Mouse (Mus musculus): ENCODE results near the gene Izumo4. TPM values are rescaled to one million over a fixed set of nuclear protein-coding genes. Genes with fewer than 3 reads are reported as not detected.

Izumo4 gene
- total RNA-seq, 2 experiments from 2014 or later, result 11.0 to 18.0 TPM

GRCm38 (mm10) chr10:80710834-80711233 is 8.8 kb downstream of the Izumo4 start:
- DNase-seq (ENCODE audit: low spot score in 2 of 2), result no peak

GRCm38 (mm10) chr10:80717281-80717680 is 15.3 kb downstream of the Izumo4 start:
- peak in 1 of 2 experiments; percentile 36 for DNase-seq (ENCODE audit: low spot score in 2 of 2)

- DNase-seq (ENCODE audit: low spot score in 2 of 2), result no peak
Measured at GRCm38 (mm10) chr10:80727369-80728127, 25.6 kb downstream of the Izumo4 start.

GRCm38 (mm10) chr10:80732611-80733101 is 30.7 kb downstream of the Izumo4 start:
- DNase-seq (ENCODE audit: low spot score in 2 of 2), result no peak

GRCm38 (mm10) chr10:80736731-80737130 is 34.7 kb downstream of the Izumo4 start:
- no peak for DNase-seq (ENCODE audit: low spot score in 2 of 2)

- DNase-seq (ENCODE audit: low spot score in 2 of 2), result no peak
Measured at GRCm38 (mm10) chr10:80738657-80739056, 36.7 kb downstream of the Izumo4 start.

- no peak for DNase-seq (ENCODE audit: low spot score in 2 of 2)
Measured at GRCm38 (mm10) chr10:80741146-80741545, 39.2 kb downstream of the Izumo4 start.

GRCm38 (mm10) chr10:80741634-80742179 is 39.7 kb downstream of the Izumo4 start:
- DNase-seq (ENCODE audit: low spot score in 2 of 2), result no peak

- DNase-seq (ENCODE audit: low spot score in 2 of 2), result peak; percentile 97
Measured at GRCm38 (mm10) chr10:80742180-80742978, 40.4 kb downstream of the Izumo4 start, which contains the start of gene Ap3d1. Gene Ap3d1 (minus strand): TSS chr10:80742264.

- DNase-seq (ENCODE audit: low spot score in 2 of 2), result no peak
Measured at GRCm38 (mm10) chr10:80744262-80744661, 42.3 kb downstream of the Izumo4 start.

GRCm38 (mm10) chr10:80747410-80747809 is 45.4 kb downstream of the Izumo4 start:
- DNase-seq (ENCODE audit: low spot score in 2 of 2), result peak; percentile 80 to 85

GRCm38 (mm10) chr10:80748609-80749008 is 46.6 kb downstream of the Izumo4 start:
- DNase-seq (ENCODE audit: low spot score in 2 of 2), result peak; percentile 49 to 54

- peak; percentile 54 to 55 for DNase-seq (ENCODE audit: low spot score in 2 of 2)
Measured at GRCm38 (mm10) chr10:80751188-80751832, 49.3 kb downstream of the Izumo4 start.

- DNase-seq (ENCODE audit: low spot score in 2 of 2), result peak; percentile 65 to 70
Measured at GRCm38 (mm10) chr10:80752079-80752625, 50.2 kb downstream of the Izumo4 start.

- peak; percentile 98 to 99 for DNase-seq (ENCODE audit: low spot score in 2 of 2)
Measured at GRCm38 (mm10) chr10:80754594-80755290, 52.8 kb downstream of the Izumo4 start, which contains the start of gene Dot1l. Gene Dot1l (plus strand): TSS chr10:80755206.

Other genes starting within 250 kb of the Izumo4 start
- not detected for gene Onecut3, start 207.3 kb upstream of the Izumo4 start, total RNA-seq (2021)
- 1 to 10 TPM in 1 of 2 experiments, under 1 TPM in 1; 0.80 to 1.1 TPM for gene Atp8b3, start 163.1 kb upstream of the Izumo4 start, total RNA-seq (2021)
- 10 to 100 TPM; 32.9 to 48.4 TPM for gene Rexo1, start 140.6 kb upstream of the Izumo4 start, total RNA-seq (2021)
- 10 to 100 TPM; 11.3 to 12.3 TPM for gene Klf16, start 124.9 kb upstream of the Izumo4 start, total RNA-seq (2021)
- gene Abhd17a, start 111.8 kb upstream of the Izumo4 start, total RNA-seq (2021), result 100 to 1,000 TPM in 1 of 2 experiments, 10 to 100 TPM in 1; 94.5 to 102 TPM
- 10 to 100 TPM; 49.7 to 54.4 TPM for gene Scamp4, start 99.3 kb upstream of the Izumo4 start, total RNA-seq (2021)
- gene Adat3, start 99.3 kb upstream of the Izumo4 start, total RNA-seq (2021), result 1 to 10 TPM; 1.8 to 2.1 TPM
- 1 to 10 TPM; 2.6 to 3.0 TPM for gene Gm49322, start 96.2 kb upstream of the Izumo4 start, total RNA-seq (2021)
- 100 to 1,000 TPM; 134 to 140 TPM for gene Csnk1g2, start 79.3 kb upstream of the Izumo4 start, total RNA-seq (2021)
- gene Btbd2, start 45.1 kb upstream of the Izumo4 start, total RNA-seq (2021), result 10 to 100 TPM; 51.4 to 58.5 TPM
- gene Mknk2, start 24.1 kb upstream of the Izumo4 start, total RNA-seq (2021), result 100 to 1,000 TPM; 162 to 331 TPM
- gene Mob3a, start 207 bp upstream of the Izumo4 start, total RNA-seq (2021), result 10 to 100 TPM; 16.1 to 29.6 TPM
- 100 to 1,000 TPM in 1 of 2 experiments, 10 to 100 TPM in 1; 97.1 to 104 TPM for gene Ap3d1, start 40.1 kb downstream of the Izumo4 start, total RNA-seq (2021)
- 10 to 100 TPM; 61.0 to 66.4 TPM for gene Dot1l, start 53.0 kb downstream of the Izumo4 start, total RNA-seq (2021)
- gene Sf3a2, start 96.0 kb downstream of the Izumo4 start, total RNA-seq (2021), result 10 to 100 TPM; 47.8 to 50.5 TPM
- gene Plekhj1, start 96.4 kb downstream of the Izumo4 start, total RNA-seq (2021), result 10 to 100 TPM; 69.0 to 87.2 TPM
- gene Amh, start 103.1 kb downstream of the Izumo4 start, total RNA-seq (2021), result 1 to 10 TPM in 1 of 2 experiments, under 1 TPM in 1; 0.83 to 1.5 TPM
- 1 to 10 TPM; 4.0 to 7.3 TPM for gene Jsrp1, start 111.3 kb downstream of the Izumo4 start, total RNA-seq (2021)
- gene Oaz1, start 124.5 kb downstream of the Izumo4 start, total RNA-seq (2021), result 100 to 1,000 TPM; 903 to 981 TPM
- gene Lingo3, start 141.9 kb downstream of the Izumo4 start, total RNA-seq (2021), result 1 to 10 TPM; 4.1 to 6.3 TPM
- gene Lsm7, start 153.0 kb downstream of the Izumo4 start, total RNA-seq (2021), result 10 to 100 TPM; 22.9 to 34.3 TPM
- gene Sppl2b, start 153.1 kb downstream of the Izumo4 start, total RNA-seq (2021), result 10 to 100 TPM; 24.0 to 28.3 TPM
- gene Tmprss9, start 169.7 kb downstream of the Izumo4 start, total RNA-seq (2021), result under 1 TPM; 0.10 to 0.13 TPM
- gene Timm13, start 198.8 kb downstream of the Izumo4 start, total RNA-seq (2021), result 100 to 1,000 TPM; 208 to 219 TPM
- 10 to 100 TPM; 14.1 to 15.2 TPM for gene Lmnb2, start 216.1 kb downstream of the Izumo4 start, total RNA-seq (2021)
- gene Gadd45b, start 227.9 kb downstream of the Izumo4 start, total RNA-seq (2021), result 10 to 100 TPM; 34.1 to 75.0 TPM